Mouse (Mus musculus) erythroid progenitor cell, adult 5-6 weeks (primary cell): ENCODE data around the gene Padi3. TPM values are rescaled to one million over a fixed set of nuclear protein-coding genes. Genes with fewer than 3 reads are reported as not detected.

Experiments
- ATAC-seq: replicated peaks from 2 replicates; pipeline ENCODE4 v1.8.0; 2016; ENCODE audit warnings: moderate number of reproducible peaks, mild to moderate bottlenecking, moderate TSS enrichment, inconsistent platforms; ENCODE audit not compliant: poor library complexity, low FRiP score, severe bottlenecking
- total RNA-seq, 2 experiments: library from RNA; stranded (forward) in 1 of 2; stranded (reverse) in 1 of 2; fragments of 150-400 nt in 1 of 2; fragments of 186-747, 209-891 nt in 1 of 2; gene quantifications; 2 replicates each; pipeline versions ENCODE4 v1.2.3 to v1.2.4; 2015 to 2017; ENCODE audit warnings: low replicate concordance in 2 of 2

The Padi3 gene
- total RNA-seq, 2 experiments from 2014 or later: not detected

DNA sequence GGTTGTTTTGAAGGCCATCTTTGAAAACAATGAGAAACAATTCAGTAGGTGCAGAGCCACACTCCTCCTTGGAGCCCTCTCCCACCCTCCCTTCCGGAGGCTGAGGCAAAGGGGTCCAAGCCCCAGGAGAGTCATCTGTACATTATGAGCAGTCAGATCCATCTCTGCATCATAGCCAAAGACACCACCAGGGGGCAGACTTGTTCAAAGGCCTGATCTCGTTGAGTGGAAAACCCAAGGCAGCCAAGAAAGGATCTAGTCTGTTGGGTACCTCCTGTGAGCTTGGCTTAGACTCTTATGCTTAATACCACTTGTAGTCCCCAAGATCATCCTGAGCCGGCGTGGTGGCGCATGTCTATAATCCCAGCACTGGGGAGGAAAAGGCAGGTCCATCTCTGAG is 11.5 kb upstream of the Padi3 start:
- peak; percentile 53; the same call in 1 of the 2 replicates for ATAC-seq

DNA sequence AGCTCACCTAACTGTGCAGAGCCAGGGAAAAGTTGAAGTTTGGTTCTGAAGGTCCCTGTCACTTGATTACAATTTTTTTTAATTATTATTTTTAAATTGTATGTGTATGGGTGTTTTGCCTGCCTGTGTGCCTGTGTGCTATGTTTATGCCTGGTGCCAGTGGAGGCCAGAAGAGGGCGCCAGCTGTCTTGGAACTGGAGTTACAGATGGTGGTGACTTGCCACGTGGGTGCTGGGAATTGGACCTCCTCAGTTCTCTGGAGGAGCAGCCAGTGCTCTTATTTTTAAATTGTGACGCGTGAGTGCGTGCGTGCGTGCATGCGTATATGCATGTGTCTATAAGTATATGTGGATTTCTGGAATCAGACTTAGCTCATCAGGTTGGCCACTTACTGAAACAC is 7.0 kb upstream of the Padi3 start:
- no peak for ATAC-seq

DNA sequence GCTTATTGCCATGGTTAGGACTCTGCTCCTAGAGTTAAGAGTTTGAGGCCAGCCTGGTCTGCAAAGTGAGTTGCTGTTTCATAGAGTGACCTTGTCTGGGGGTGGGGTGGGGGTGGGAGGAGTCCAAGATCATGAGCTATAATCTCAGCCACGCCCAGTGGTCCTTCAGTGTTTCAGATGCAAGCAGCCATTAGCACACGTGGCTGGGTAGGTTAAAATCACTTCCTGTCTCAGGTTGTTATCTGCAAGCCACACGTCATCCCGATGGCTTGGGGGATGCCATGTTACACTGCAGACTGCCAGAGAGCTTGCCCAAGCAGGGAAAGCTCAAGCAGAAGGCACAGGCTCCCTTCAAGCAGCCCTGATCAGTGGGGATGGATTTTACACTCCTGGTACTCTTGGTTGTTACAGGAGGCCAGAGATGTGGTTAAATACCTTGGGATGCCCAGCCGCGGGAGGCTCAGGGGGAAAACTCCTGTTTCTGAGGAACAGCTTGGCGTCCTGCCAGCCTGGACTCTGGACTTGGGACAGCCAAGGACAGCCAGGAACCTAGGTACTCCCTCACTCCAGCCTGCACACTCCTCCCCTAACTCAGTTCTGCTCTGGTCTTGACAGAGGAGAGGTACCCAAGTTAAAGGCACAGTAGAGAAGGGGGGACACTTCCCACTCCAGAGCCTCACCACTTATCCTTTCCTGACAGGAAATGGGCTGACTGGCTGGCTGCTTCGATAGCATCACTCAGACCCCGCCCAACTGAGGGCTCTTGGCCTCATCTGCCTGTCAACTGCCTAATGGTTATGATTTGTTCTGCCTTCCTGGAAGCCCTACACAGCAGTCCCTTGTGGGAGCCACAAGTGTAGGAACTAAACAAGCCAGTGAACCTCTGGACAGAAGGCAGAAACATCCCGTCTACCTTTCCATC is 5.8 kb upstream of the Padi3 start:
- ATAC-seq: no peak

DNA sequence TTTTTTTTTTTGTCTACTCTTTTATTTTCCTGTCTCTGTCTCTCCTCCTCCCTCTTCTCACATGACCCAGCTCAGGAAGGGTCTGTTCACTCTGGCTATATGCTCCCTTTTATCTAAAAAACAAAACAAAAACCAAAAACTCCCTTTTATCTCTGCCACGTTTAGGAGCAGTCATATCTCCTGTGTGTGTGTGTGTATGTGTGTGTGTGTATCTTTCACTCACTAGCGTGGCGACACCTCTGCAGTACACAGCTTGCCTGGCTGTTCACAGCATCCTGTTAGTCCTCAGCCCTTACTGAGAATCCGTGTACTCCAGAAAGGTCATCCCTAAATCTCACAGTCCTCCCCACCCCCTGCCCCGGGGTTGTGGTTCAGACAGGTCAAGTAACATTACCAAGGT is 5.0 kb upstream of the Padi3 start:
- ATAC-seq: no peak

DNA sequence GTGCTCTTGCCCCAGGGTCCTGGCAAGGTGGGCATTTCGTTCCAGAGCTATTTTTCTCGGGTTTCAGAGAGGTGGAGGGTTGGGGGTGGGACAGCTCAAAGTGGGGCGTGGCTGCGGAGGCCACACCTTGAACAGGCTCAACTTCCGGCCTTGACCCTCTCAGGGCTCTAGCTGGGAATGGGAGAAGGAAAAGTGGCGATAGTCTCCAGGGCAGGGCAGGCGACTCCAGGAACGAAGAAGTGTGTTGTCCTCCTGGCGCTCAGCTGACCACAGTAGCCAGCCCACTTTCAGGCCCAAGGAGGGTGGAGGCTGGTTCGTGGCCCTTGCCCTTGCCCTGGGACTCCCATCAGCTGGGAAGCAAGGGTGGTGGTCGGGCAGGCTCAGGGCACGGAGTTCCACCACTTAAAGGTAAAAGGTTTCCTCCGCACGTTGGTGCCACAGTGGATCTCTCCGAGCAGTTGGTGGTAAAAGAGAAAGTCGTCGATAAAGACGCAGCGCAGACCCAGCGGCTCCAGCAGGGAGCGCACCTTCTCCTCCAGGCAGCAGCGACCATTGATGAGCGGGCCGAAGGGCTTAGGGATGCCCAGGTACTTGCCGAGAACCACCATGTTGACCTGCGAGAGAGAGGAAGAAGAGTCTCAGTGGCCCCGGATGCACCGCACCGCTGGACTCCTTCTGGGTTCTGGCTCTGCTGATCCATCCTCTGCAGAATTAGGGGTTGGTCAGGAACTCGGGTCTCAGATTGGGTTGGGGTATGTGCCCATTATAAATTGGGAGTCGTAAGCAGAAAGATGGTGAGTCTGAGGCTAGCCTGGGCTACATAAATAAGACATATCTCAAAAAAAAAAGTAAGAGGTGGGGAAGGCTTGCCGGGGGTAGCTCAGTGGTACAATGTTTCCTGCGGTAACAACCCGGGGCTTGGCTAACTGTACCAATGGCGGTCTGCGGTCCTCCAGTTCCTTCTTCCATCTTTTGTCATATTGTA is 4.1 kb upstream of the Padi3 start:
- peak; percentile 69 for ATAC-seq

DNA sequence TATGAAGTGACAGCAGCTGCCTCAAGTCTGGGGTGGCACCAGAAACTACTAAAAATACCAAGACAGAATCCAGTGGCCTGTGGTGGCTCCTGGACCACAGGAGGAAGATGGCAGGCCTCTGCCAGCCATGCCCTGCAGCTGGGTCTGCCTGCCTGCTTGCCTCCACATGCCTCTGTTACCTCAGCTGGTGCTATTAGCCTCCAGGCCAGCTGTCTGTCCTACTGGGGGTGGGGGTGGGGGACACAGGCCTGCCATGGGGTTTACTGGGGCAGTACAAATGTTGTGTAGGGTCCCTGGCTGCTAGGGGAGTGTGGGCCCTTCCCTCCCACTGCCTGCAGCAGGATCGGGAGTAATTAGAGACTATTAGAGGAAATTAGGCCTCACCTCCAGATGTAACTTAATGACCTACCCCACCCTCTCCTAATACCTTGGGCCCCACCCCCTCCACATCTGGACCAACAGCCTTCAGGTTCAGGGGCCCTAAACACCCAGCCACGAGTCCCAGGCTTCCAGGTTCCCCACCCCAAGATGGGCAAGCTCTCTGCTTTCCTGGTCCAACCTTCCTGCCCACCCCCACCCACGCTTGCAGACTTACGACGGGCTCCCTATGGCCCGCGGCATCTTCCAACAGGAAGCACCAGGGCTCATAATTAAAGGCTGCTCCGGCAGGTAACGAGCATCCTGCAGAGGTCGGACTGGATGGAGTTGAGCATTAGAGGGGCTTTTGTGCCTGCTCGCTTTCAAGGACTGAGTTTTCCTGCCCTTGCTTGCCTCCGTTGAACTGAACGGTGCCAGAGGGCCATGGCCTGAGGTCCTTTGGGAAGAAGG is 3.1 kb upstream of the Padi3 start:
- ATAC-seq: no peak

DNA sequence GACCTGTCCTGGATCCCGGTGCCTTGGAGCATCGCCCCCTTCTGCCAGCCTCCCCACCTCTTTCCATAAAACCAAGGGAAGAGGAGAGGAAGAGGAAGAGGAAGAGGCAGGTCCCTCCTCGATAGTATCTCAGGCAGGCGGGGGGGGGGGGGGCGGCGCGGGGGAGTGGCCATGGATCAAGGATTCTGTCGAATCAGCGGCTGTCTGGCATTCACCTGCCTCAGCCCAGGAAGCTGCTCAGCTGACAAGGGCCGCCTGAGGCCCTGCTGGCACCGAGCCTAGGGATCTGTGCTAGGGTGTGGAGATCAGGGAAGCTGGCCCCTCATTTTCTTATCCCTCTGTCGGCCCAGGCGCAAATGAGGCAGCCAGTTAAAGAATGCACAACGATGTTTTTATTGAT is 2.2 kb upstream of the Padi3 start:
- ATAC-seq: no peak

DNA sequence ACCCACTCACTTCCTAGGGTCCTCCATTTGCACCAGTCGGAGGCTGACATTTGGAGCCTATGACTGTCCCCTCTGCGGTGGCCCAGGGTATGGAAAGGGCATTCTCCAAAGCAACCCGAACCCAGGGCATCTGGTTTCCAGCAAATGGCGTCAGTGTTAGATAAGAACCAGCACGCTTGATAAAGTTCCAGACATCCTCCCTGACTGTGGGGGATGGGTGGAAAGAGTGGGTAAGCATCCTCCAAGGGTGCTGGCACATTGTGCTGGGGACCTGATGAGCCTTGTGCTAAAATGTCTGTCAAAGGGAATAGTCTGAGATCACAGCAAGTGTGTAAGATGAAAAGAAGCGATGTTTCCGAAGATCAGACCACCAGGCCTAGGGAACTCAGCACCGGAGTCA is 1.7 kb upstream of the Padi3 start:
- no peak for ATAC-seq

DNA sequence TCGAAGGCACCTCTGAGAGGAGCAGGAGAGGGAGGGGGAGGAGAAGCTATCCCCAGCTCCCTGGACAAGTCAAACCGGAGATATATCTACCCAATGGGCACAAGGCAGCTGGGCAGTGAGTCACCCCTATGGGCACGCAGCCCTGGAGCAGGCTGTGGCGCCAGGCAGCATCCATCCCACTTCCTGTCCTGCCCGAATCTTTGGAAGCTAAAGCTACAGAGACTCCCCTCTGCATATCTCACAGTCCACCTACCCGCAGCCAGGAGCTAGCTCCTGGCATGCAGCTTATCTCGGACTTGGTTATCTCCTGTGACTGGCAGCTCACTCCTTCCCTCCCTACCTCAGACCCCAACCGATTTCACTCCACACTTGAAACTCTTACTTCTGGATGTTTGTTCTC is 1.3 kb downstream of the Padi3 start:
- ATAC-seq: no peak

DNA sequence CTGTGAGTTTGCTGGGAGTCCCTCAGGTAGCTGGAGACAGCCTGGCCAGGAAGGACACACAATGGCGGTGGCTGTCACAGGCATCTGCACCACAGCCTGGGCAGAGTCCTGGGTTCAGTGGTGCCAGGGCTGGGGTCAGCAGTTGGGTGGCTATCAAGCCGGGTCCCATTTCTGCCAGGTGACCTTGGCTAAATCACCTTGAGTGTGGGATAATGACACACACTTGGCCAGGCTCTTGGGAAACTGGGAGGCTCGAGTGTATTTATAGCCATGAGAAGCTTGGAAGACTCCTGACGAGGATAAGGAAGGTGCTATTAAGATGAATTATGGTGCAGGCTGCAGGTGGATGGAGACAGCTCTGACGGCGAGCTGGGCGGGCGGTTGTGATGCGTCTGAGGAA is 5.8 kb downstream of the Padi3 start:
- no peak for ATAC-seq

DNA sequence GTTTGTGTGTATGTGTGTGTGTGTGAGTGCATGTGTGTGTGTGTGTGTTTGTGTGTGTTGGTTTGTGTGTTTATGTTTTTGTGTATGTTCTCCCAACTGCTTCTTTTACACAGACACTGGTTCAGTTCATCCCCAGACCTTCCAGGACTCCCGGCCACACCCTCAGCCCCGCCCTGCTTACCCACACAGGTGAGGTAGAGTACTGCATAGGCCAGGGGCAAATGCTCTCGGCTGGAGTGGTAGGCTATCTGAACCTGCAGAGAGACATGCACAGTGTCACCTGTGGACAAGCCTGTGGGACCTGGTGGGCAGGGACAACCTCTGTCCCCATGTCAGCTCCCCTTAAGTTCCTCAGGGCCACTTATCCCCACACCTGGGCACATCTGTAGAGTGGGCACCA is 9.1 kb downstream of the Padi3 start:
- ATAC-seq: no peak

DNA sequence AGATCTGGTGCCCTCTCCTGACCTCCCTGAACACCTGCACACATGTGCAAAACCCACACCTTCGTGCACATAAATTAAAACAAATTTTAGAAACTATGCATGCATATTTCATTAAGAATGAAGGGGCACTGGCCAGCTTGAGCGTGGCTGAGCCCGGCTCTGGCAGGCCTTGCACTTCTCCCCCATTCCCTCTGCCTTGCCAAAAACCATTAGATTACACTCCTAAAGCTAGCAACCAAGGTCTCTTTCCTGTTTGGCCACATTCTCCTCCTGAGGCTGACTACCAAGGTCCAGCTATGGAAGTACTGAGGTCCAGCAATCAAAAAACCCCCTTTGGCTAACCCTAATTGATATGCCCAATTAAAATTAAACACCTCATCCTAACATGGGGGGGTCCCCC is 13.7 kb downstream of the Padi3 start:
- no peak for ATAC-seq

DNA sequence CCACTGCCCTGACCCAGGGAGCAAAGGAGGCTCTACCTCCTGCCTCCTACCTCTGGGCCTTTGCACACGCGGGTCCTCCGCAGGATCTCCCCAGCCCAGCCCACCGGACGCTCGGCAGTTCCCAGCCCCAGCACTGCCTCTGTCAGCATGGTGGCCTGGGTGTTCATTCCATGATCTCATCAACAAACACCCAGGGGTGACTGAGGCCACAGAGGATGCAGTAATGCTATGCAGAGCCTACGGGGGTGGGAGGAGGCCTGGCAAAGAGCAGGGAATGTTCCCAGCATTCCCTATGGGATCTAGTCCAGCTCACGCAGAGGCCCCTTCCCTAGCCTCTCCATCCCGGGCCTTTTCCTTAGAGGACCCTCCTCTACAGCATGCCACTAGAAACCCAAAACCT is 15.8 kb downstream of the Padi3 start:
- no peak for ATAC-seq

DNA sequence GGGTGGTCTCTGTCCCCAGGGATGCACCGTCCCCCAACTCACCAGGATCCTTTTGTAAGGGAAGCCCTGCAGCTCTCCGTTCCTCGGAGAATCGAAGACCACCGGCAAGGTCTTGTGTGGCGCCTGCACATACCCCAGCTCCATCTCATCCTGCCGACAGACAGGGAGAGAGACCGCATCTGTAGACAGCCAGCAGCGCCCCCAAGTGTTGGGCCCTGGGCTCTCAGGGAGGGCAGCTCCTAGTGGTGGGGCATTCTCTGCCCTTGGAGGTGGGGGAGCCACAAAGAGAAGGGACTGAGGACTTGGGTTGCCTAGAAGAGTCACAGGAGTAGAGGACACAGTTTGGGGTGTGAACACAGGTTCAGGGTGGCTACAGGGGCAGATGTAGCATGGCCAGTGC is 16.7 kb downstream of the Padi3 start:
- ATAC-seq: no peak

DNA sequence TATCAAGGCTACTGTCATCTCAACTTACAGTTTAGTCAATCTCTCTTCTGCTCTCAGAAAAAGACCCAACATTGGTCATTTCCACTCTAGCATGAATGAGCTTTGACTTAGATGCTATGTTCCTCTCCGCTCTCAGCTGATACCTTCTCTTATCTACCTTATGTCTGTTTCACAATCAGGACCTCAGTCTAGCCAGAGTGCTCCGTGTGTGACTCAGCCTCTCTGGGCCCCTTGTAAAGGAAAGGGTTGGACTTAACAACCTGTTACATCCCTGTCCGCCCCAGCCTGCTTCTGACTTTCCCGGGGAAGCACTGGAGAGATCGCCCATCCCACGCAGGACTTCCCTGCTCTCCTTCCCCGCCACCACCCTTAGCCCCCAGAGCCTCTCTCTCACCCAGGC is 17.9 kb downstream of the Padi3 start:
- ATAC-seq: no peak

DNA sequence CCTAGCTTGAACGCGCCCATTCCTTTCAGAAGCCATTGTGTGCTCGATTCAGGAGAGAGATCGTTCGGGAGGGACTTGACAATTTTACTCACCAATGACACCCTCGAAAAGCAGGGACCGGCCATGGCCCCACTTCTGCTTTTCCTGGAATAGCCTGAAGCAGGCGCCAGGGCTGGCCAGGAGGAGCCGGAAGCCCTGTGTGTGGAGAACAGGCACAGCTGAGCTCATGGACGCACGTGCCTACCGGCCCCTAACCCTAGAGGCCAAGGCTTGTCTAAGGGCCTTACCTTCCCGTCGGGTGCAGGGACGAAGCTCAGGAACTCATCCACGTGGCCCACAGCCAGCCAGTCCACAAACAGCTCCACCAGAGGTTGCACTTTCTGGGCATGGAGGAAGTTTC is 19.4 kb downstream of the Padi3 start:
- no peak for ATAC-seq

DNA sequence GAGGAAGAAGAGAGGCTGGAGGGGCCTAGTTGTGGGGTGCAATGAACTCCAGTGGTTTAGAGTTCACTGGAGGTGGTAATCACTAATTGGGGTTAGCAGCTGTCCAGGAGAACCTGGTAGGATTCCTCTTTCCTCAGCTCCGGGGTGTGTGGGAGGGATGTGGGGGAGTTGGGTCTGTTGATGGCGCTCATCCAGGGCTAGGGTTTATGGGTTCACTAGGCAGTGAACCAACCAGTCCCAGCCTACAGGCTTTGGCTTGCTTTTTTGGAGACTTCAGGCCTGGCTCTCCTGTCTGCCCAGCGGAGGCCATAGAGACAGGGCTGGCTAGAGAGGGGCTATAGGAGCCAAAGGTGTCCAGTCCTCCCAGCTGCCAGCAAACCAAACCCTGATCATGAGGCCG is 20.5 kb downstream of the Padi3 start:
- ATAC-seq: no peak

DNA sequence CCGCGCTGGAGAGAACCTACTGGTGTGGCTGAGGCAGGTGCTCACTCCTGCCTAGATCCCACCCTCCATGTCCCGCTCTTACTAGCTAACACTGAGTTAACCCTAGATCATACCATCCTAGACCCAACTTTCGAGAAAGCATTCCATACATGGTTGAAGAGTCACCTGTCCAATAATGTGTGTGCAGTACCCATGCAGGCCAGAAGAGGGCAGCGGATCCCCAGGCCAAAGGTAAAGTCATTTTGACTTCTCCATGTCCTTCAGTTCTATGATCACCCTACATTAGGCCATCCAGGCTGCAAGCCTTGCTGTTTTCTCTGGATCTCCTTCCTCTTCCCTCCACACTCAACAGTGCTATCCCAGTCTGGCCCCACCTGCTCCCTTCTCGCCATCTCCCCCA is 21.5 kb downstream of the Padi3 start:
- no peak; the same call in 1 of the 2 replicates for ATAC-seq

DNA sequence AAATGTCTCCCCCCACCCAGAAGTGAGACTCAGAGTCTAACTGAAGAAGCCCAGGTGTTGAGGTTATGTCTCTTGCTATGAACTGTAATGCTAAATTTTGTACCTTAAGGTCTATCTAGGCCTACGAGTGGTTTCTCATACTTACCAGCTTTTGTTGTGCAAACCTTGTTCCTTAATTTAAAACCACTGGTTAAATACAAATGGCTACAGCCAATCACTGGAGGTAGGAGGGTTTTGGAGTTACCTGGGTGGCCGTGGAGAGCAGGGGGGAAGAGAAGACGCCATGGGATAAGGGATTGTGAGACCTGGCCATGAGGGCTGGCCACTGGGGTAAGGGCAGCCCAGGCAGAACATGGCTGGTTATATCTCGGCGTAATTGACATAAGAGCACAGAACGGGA is 22.2 kb downstream of the Padi3 start:
- no peak for ATAC-seq

DNA sequence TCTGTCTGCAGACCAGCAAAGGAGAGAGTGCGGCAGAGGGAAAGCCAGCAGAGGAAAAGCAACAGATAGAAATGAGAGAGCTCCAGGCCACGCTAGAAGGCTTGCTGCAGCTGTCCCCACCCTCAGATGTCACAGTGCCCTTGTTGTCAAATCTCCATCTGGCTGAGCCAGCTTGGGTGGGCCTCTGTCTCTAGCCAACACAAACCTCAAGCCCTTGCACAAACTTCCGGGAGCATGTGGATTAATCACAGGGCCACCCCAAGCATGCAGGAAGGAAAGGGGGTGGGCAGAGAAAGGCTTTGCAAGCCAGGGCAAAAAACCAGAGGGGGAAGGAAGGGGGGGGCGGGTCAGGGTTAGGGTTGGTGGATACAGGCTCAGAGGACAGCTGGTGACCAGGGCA is 23.0 kb downstream of the Padi3 start:
- no peak for ATAC-seq
